Mouse (Mus musculus): Measurements from ENCODE around the gene Gm16485. TPM values are rescaled to one million over a fixed set of nuclear protein-coding genes. Genes with fewer than 3 reads are reported as not detected.

The Gm16485 gene
- not detected in 2 replicates for polyA plus RNA-seq (2016; fragmentation: Nextera tagmentation; extraction: Ambion mirVana)

- Histone ChIP-seq H3K36me3 (no peaks in the 10 kb centered on the region), H3K9me3 (no peaks in the 10 kb centered on the region), H3K27me3 (ENCODE audit: insufficient read depth, poor library complexity, severe bottlenecking) (no peaks in the 10 kb centered on the region), H3K4me3 (no peak within 1 kb of the TSS), H3K27ac (no peak within 1 kb of the TSS), H3K4me1 (no peaks in the 10 kb centered on the region)
- WGBS: 71% methylated on average over 2 of the region's 2 CpGs
- DNase-seq (ENCODE audit: low spot score): no peak
These were observed at the start of gene Gm16485 for GRCm38 (mm10) chr9:8971491-8971890. Gm16485 (plus strand) TSS chr9:8971791.

DNA sequence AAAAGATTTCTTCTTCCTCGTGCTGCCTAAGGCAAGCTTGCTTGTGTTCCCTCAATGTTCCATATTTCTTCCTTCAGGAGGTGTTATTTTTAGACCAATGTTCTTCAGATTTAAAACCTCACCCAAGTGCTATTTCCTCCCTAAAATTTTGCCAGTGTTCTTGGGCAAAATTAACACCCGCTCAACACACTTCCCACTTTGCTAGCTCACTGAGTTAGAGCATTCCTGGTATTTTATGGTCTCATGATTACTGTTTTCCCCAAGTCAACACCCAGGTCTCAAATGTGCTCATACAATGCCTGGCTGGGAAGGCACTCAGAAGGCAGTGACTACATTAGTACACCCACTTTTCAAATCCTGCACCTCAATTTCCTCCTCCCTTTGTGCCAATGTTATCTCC lies 44.0 kb upstream of the Gm16485 start:
- WGBS: 68% methylated on average over 2 of the region's 2 CpGs
- Histone ChIP-seq H3K36me3 (no peaks in the 10 kb centered on the region), H3K9me3 (no peaks in the 10 kb centered on the region), H3K27ac (no peak overlapping the region), H3K4me1 (no peaks in the 10 kb centered on the region), H3K27me3 (ENCODE audit: insufficient read depth, poor library complexity, severe bottlenecking) (no peaks in the 10 kb centered on the region), H3K4me3 (no peak overlapping the region)
- DNase-seq (ENCODE audit: low spot score): no peak

- no peak overlapping the region for H3K27ac ChIP-seq
- no peak overlapping the region for H3K4me3 ChIP-seq
- DNase-seq (ENCODE audit: low spot score): no peak
- no peaks in the 10 kb centered on the region for H3K36me3 ChIP-seq
- no peaks in the 10 kb centered on the region for H3K9me3 ChIP-seq
- H3K4me1 ChIP-seq: no peaks in the 10 kb centered on the region
- 31% methylated on average over 1 of the region's 1 CpGs for WGBS
- H3K27me3 ChIP-seq (ENCODE audit: insufficient read depth, poor library complexity, severe bottlenecking): no peaks in the 10 kb centered on the region
These were observed 33.8 kb upstream of the Gm16485 start for GRCm38 (mm10) chr9:8937753-8938152.

- no peaks in the 10 kb centered on the region for H3K36me3 ChIP-seq
- no peak overlapping the region for H3K4me3 ChIP-seq
- no peak overlapping the region for H3K27ac ChIP-seq
- no peaks in the 10 kb centered on the region for H3K4me1 ChIP-seq
- no peaks in the 10 kb centered on the region for H3K9me3 ChIP-seq
- no peaks in the 10 kb centered on the region for H3K27me3 ChIP-seq (ENCODE audit: insufficient read depth, poor library complexity, severe bottlenecking)
- no peak for DNase-seq (ENCODE audit: low spot score)
These were observed 18.3 kb upstream of the Gm16485 start for GRCm38 (mm10) chr9:8953306-8953705.

DNA sequence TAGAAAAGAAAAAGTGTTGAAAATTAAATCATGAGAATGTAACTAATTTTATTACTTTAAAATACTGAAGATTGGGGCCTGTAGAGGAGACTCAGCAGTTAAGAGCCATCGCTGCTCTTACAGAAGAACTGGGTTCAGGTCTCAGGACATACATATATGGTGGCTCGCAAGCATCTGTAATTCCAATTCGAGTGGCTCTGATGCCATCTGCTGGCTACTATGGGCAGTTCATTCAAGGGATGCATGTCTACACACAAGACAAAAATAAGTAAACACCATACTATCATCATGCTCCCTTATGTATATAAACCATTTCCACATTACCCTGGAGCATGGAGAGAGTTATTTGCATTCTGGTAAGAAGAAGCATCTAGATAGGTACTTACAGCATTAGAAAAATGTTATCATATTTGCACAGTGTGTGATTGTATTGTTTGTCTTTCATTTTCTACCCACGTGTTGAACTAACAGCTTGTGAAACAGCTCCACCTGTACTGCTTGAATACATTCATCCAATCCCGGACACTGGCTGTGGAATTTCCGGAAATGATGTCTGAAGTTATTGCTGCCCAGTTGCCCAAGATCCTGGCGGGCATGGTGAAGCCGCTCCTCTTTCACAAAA lies 7.0 kb upstream of the Gm16485 start:
- no peak for DNase-seq (ENCODE audit: low spot score)

DNA sequence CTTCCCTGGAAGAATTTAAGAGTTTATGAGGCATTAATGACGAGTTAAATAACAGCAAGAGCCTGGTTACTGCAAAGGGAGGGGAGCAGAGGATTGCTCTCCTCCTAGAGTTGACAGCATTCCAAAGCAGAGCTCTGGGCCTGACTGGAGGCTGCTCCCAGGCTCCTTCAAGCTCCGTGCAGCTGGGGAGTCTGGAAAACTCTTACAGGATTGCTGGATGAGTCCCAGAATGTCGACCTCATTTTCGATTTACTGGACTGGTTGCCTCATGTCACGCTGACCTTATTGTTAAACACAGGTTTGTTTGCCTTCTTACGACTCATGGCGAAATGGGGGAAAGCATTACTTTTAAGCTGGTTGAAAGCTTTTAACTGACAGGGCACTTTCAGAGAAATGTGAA lies 1.4 kb upstream of the Gm16485 start:
- DNase-seq (ENCODE audit: low spot score): no peak
- 71% methylated on average over 7 of the region's 7 CpGs for whole genome bisulfite sequencing

More for the DNA sequence above, 7.0 kb upstream of the Gm16485 start:
- WGBS: 61% methylated on average over 8 of the region's 8 CpGs
- no peak overlapping the region for H3K4me3 ChIP-seq
- no peaks in the 10 kb centered on the region for H3K36me3 ChIP-seq
- no peaks in the 10 kb centered on the region for H3K27me3 ChIP-seq (ENCODE audit: insufficient read depth, poor library complexity, severe bottlenecking)
- H3K9me3 ChIP-seq: no peaks in the 10 kb centered on the region
- no peak overlapping the region for H3K27ac ChIP-seq
- no peaks in the 10 kb centered on the region for H3K4me1 ChIP-seq

GRCm38 (mm10) chr9:8977775-8978174 lies 6.2 kb downstream of the Gm16485 start:
- no peaks in the 10 kb centered on the region for H3K9me3 ChIP-seq
- DNase-seq (ENCODE audit: low spot score): no peak
- no peaks in the 10 kb centered on the region for H3K27me3 ChIP-seq (ENCODE audit: insufficient read depth, poor library complexity, severe bottlenecking)
- 66% methylated on average over 2 of the region's 2 CpGs for WGBS
- no peak overlapping the region for H3K4me3 ChIP-seq
- no peak overlapping the region for H3K27ac ChIP-seq
- no peaks in the 10 kb centered on the region for H3K36me3 ChIP-seq
- H3K4me1 ChIP-seq: no peaks in the 10 kb centered on the region

More for the DNA sequence above, 1.4 kb upstream of the Gm16485 start:
- H3K27ac ChIP-seq: no peak overlapping the region
- no peaks in the 10 kb centered on the region for H3K4me1 ChIP-seq
- no peaks in the 10 kb centered on the region for H3K27me3 ChIP-seq (ENCODE audit: insufficient read depth, poor library complexity, severe bottlenecking)
- H3K9me3 ChIP-seq: no peaks in the 10 kb centered on the region
- no peaks in the 10 kb centered on the region for H3K36me3 ChIP-seq
- H3K4me3 ChIP-seq: no peak overlapping the region

- WGBS: 70% methylated on average over 3 of the region's 3 CpGs
- DNase-seq (ENCODE audit: low spot score): no peak
- H3K27me3 ChIP-seq (ENCODE audit: insufficient read depth, poor library complexity, severe bottlenecking): no peaks in the 10 kb centered on the region
These were observed 10.7 kb downstream of the Gm16485 start for GRCm38 (mm10) chr9:8982315-8982714.

GRCm38 (mm10) chr9:8996494-8996893 lies 24.9 kb downstream of the Gm16485 start:
- Histone ChIP-seq H3K4me3 (no peak overlapping the region), H3K27ac (no peak overlapping the region), H3K27me3 (ENCODE audit: insufficient read depth, poor library complexity, severe bottlenecking) (no peaks in the 10 kb centered on the region), H3K9me3 (no peaks in the 10 kb centered on the region), H3K4me1 (no peaks in the 10 kb centered on the region), H3K36me3 (0 out of 2 replicates have a peak, but pooled peaks cover 2% of the 10 kb centered on the region)
- DNase-seq (ENCODE audit: low spot score): no peak
- 83% methylated on average over 2 of the region's 2 CpGs for WGBS

More at GRCm38 (mm10) chr9:8982315-8982714, 10.7 kb downstream of the Gm16485 start:
- Histone ChIP-seq H3K27ac (no peak overlapping the region), H3K4me1 (no peaks in the 10 kb centered on the region), H3K36me3 (no peaks in the 10 kb centered on the region), H3K9me3 (no peaks in the 10 kb centered on the region), H3K4me3 (no peak overlapping the region)

GRCm38 (mm10) chr9:9001170-9001569 lies 29.6 kb downstream of the Gm16485 start:
- Histone ChIP-seq H3K9me3 (no peaks in the 10 kb centered on the region), H3K27me3 (ENCODE audit: insufficient read depth, poor library complexity, severe bottlenecking) (no peaks in the 10 kb centered on the region), H3K36me3 (0 out of 2 replicates have a peak, but pooled peaks cover 2% of the 10 kb centered on the region), H3K4me3 (no peak overlapping the region), H3K27ac (no peak overlapping the region), H3K4me1 (no peaks in the 10 kb centered on the region)
- DNase-seq (ENCODE audit: low spot score): no peak

DNA sequence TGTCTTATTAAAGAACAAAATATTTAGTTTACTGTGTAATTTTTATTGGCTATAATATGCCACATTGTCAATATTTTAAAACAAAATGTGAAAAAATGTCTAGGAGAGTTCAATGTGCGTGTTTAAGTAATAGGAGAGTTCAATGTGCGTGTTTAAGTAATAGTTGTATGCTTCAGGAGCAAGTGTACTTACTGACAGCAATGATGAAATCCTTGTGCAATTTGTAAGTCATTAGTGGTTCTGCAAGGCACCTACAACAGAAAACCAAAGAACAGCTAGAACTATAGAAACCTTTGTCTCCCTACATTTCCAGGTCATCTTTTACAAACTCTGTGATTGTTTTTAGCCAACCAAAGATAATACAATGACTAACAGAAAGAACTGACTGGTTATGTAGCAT lies 43.5 kb downstream of the Gm16485 start:
- H3K9me3 ChIP-seq: no peaks in the 10 kb centered on the region
- H3K4me3 ChIP-seq: no peak overlapping the region
- no peak for DNase-seq (ENCODE audit: low spot score)
- H3K4me1 ChIP-seq: no peaks in the 10 kb centered on the region
- H3K36me3 ChIP-seq: peaks cover 3% of the 10 kb centered on the region; the same call in 1 of the 2 replicates
- WGBS: 93% methylated on average over 2 of the region's 2 CpGs
- H3K27ac ChIP-seq: no peak overlapping the region
- H3K27me3 ChIP-seq (ENCODE audit: insufficient read depth, poor library complexity, severe bottlenecking): no peaks in the 10 kb centered on the region
